Mouse (Mus musculus) neural tube, embryonic 11.5 days (tissue): ENCODE measurements around the gene Trp53bp2. TPM values are rescaled to one million over a fixed set of nuclear protein-coding genes. Genes with fewer than 3 reads are reported as not detected.

Experiments used
- ATAC-seq: fragments of 200-750 bp; cut with Nextera tagmentation; 2 replicates; pipeline ENCODE4 v1.8.0; 2017; ENCODE audit warnings: moderate number of reproducible peaks, mild to moderate bottlenecking, moderate TSS enrichment, moderate library complexity; ENCODE audit not compliant: insufficient read depth, low FRiP score, low TSS enrichment
- DNase-seq: peaks from one replicate; pipeline ENCODE4 v3.0.0-alpha.2; 2015; ENCODE audit warnings: low spot score
- H3K27ac ChIP-seq: fragments of 300-500 bp; sonication (generic); 2 replicates; pipeline ENCODE4 v1.5.1; 2014; ENCODE audit warnings: low read depth, mild to moderate bottlenecking, low read length
- H3K27me3 ChIP-seq: fragments of 300-500 bp; sonication (generic); 2 replicates; pipeline ENCODE4 v1.6.1; 2014; ENCODE audit warnings: mild to moderate bottlenecking, low read length, mixed read lengths; ENCODE audit not compliant: control insufficient read depth, insufficient read depth
- H3K36me3 ChIP-seq: fragments of 300-500 bp; sonication (generic); 2 replicates; pipeline ENCODE4 v1.6.1; 2014; ENCODE audit warnings: mild to moderate bottlenecking, low read length, moderate library complexity, mixed read lengths; ENCODE audit not compliant: control insufficient read depth, insufficient read depth
- H3K4me1 ChIP-seq: fragments of 300-500 bp; sonication (generic); 2 replicates; pipeline ENCODE4 v1.6.1; 2014; ENCODE audit warnings: low read length, mixed read lengths; ENCODE audit not compliant: control insufficient read depth, insufficient read depth
- H3K4me2 ChIP-seq: fragments of 300-500 bp; sonication (generic); 2 replicates; pipeline ENCODE4 v1.6.1; 2014; ENCODE audit warnings: low read depth, mild to moderate bottlenecking, moderate library complexity
- H3K4me3 ChIP-seq: fragments of 300-500 bp; sonication (generic); 2 replicates; pipeline ENCODE4 v1.5.1; 2014; ENCODE audit warnings: low read depth, low read length
- H3K9ac ChIP-seq: fragments of 300-500 bp; sonication (generic); 2 replicates; pipeline ENCODE4 v1.6.1; 2014; ENCODE audit warnings: mild to moderate bottlenecking, low read length
- H3K9me3 ChIP-seq: fragments of 300-500 bp; sonication (generic); 2 replicates; pipeline ENCODE4 v1.6.1; 2016; ENCODE audit warnings: low read length; ENCODE audit not compliant: control insufficient read depth
- WGBS: fragments of 180-500 bp; shearing (Covaris S2); extraction: QIAGEN DNeasy Blood & Tissue Kit; methylation state at CpG from one replicate; pipeline ENCODE4 v1.1.7; 2014; 5-methylcytosine and 5-hydroxymethylcytosine counted together
- polyA plus RNA-seq: library from polyadenylated mRNA; unstranded; fragments of >200 nt; fragmentation: Nextera tagmentation; extraction: Ambion mirVana; gene quantifications from 2 replicates; pipeline ENCODE4 v1.2.1, GENCODE M21; 2014

Gene Trp53bp2
- polyA plus RNA-seq, 1 experiment from 2014 or later = 40.1 TPM

DNA sequence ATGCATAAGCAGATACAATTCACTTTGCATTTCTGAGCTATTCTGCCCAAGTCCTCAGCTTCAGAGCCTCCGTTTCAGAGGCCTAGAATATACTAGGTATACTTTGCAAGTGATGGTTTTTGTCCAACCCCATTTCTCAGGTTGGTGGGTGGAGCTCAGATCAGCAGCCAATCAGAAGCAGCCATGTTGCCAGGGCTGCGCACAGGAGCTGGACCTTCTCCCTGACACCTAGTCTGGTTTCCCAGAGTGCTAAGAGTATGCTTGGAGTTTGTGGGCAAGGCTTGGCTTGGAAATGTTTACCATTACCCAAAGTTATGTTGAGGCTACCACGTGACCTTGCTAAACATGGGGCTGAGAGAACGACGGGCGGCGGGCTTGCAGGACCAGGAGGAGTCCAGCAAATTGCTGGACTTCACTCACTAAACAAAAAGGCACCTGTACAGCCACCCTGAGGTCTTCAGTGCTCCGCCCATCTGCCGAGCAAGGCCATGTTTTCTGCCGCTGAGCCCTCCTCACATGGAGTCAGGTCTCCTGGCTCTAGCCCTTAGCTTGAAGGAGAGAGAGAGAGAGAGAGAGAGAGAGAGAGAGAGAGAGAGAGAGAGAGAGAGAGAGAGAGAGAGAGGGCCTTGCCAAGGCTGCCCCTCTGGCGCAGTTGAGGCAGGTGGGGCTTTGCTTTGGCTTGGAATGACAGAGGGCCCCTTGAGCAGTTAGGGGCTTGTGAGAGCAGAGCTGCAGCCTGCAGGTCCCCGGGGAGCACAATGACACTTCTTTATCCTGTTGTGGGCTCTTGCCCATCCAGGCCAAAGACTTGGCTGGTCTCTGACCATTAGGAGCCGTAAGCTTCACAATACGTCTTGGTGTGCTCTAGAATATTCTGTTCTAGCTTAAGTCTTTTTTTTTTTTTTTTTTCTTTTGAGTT lies 74.3 kb downstream of the Trp53bp2 start:
- Histone ChIP-seq H3K4me1 (no peaks in the 10 kb centered on the region), H3K4me2 (no peak overlapping the region), H3K36me3 (peaks cover 8% of the 10 kb centered on the region), H3K4me3 (no peak overlapping the region), H3K27me3 (no peaks in the 10 kb centered on the region), H3K9ac (no peak overlapping the region), H3K27ac (no peak overlapping the region), H3K9me3 (no peaks in the 10 kb centered on the region)
- ATAC-seq = no peak
- no peak for DNase-seq
- WGBS = 91% methylated on average over 14 of the region's 14 CpGs

DNA sequence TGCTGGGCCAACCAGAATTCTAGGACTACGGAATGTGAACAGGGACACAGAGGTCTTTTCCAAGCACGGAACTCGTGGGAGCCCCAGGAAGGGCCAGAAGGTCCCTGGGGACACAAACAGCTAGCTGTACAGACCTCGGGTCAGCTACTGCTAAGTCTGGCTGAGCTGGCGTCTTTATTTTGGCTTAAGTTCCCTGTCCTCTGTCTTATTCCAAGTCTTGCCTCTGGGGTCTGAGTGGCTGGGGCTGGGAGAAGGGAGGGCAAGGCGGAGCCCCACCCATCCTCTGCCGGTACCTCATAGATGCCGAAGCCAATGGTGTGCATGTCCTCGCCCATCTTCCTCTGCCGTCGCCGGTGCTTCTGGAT lies 74.9 kb downstream of the Trp53bp2 start:
- WGBS = 92% methylated on average over 12 of the region's 12 CpGs
- Histone ChIP-seq H3K27ac (no peak overlapping the region), H3K36me3 (peaks cover 11% of the 10 kb centered on the region)

DNA sequence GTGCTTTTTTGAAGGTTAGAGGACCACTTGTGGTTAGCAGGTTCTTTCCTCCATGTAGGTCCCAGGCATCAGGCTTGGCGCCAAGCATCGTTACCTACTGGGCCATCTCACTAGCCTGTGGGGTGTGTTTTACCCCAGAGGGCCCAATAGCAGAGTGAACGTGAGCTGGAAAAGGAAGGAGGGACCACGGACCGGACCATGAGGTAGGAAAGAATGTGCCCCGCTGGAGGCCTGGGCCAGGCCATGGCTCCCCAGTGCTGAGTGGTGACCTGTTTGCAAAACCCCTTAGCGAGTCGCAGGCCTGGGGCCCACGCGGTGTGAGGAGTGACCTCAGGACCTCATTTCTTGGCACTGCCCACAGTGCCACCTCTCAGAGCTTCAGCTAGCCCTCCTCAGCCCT lies 79.5 kb downstream of the Trp53bp2 start:
- ATAC-seq = no peak
- Histone ChIP-seq H3K27ac (no peak overlapping the region), H3K4me2 (no peak overlapping the region), H3K27me3 (no peaks in the 10 kb centered on the region), H3K9ac (no peak overlapping the region), H3K4me3 (no peak overlapping the region), H3K36me3 (peaks cover 8% of the 10 kb centered on the region), H3K9me3 (no peaks in the 10 kb centered on the region), H3K4me1 (no peaks in the 10 kb centered on the region)
- DNase-seq = no peak
- 93% methylated on average over 10 of the region's 10 CpGs for WGBS

More for the DNA sequence above, 74.9 kb downstream of the Trp53bp2 start:
- Histone ChIP-seq H3K4me3 (no peak overlapping the region), H3K9me3 (no peaks in the 10 kb centered on the region), H3K27me3 (no peaks in the 10 kb centered on the region), H3K4me2 (no peak overlapping the region), H3K4me1 (no peaks in the 10 kb centered on the region), H3K9ac (no peak overlapping the region)
- ATAC-seq = no peak
- no peak for DNase-seq

DNA sequence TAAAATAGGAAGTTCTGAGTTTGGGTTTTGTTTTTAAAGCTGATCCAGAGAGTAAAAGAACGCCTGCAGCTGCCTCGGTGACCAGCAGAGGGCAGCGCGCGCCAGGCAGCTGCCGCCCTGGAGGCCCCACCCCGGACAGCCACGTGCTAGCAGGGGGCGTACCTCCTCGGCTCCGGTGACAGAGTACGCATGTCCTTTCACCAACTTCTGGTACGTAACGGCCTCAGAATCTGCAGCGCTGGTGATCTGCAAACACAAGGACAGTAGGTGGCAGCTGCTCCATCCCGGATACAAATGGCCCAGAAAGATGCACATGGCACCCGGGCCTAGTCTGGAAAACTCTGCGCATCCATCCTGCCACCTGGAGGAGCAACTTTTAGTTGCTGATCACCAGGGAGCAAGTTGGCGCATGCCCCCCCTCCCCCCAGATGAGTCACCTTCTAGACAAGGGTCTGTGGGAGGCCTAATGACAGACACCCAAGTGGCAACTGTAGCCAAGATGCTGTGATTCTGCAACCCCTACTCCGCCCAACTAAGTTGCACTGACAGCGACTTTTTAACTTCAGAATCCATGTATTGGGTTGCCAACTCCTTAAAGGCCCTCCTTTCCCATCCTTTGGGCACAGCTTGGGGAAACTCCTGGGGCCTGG lies 81.0 kb downstream of the Trp53bp2 start:
- ATAC-seq (peak; percentile 91), DNase-seq (peak; percentile 90)
- no peaks in the 10 kb centered on the region for H3K27me3 ChIP-seq
- no peak overlapping the region for H3K27ac ChIP-seq
- 13% methylated on average over 21 of the region's 21 CpGs for WGBS
- 0 out of 2 replicates have a peak overlapping the region, but pooled peaks have one; percentile 9 for H3K4me3 ChIP-seq
- H3K36me3 ChIP-seq = peaks cover 8% of the 10 kb centered on the region
- no peaks in the 10 kb centered on the region for H3K9me3 ChIP-seq
- H3K4me1 ChIP-seq = 0 out of 2 replicates have a peak, but pooled peaks cover 3% of the 10 kb centered on the region
- H3K9ac ChIP-seq = no peak overlapping the region
- H3K4me2 ChIP-seq = peak overlapping the region; percentile 36

DNA sequence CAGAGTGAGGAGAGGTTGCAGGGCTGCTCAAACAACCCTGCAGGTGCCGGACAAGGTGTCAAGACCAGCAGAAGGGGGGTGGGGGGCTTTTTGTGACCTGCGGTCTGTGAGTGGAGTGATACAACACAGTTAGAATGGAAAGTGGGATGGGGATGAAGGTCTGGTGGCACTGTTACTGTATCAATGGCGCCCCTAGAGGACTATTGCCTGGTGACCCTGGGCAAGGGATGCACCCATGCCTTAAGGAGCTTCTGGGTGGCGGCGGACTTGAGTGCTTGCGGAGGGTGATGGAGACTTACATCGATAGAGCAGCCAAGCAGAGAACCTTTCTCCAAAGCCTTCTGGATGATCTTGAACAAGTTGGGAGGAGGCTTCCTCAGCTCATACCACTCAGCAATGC lies 81.6 kb downstream of the Trp53bp2 start:
- Histone ChIP-seq H3K4me1 (0 out of 2 replicates have a peak, but pooled peaks cover 4% of the 10 kb centered on the region), H3K4me3 (no peak overlapping the region), H3K27ac (no peak overlapping the region), H3K4me2 (no peak overlapping the region), H3K27me3 (no peaks in the 10 kb centered on the region), H3K36me3 (peaks cover 8% of the 10 kb centered on the region), H3K9ac (no peak overlapping the region), H3K9me3 (no peaks in the 10 kb centered on the region)
- WGBS = 81% methylated on average over 7 of the region's 7 CpGs
- ATAC-seq = no peak
- DNase-seq = no peak

DNA sequence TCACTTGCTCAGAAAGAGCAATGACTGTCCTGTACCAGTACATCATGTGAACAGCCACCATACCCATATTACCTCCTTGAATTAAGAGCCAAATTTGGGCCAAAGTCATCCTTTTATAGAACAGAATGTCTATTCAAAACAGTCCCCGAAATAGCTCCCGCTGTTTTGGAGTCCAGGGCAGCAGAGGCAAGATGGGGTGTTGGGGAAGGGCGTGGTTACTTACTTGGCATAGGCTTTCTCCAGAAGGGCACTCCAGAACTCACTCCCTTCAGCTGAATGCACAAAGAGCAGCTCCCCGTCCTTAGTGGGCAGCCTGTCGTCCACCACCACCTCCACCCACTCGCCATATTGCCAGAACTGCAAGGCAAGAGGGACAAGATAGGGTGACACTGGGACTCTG lies 82.9 kb downstream of the Trp53bp2 start:
- WGBS = 92% methylated on average over 6 of the region's 6 CpGs
- no peak for DNase-seq
- no peak for ATAC-seq
- Histone ChIP-seq H3K9me3 (no peaks in the 10 kb centered on the region), H3K4me1 (0 out of 2 replicates have a peak, but pooled peaks cover 4% of the 10 kb centered on the region), H3K36me3 (peaks cover 5% of the 10 kb centered on the region), H3K9ac (no peak overlapping the region), H3K27me3 (no peaks in the 10 kb centered on the region), H3K4me3 (no peak overlapping the region), H3K27ac (no peak overlapping the region), H3K4me2 (no peak overlapping the region)

DNA sequence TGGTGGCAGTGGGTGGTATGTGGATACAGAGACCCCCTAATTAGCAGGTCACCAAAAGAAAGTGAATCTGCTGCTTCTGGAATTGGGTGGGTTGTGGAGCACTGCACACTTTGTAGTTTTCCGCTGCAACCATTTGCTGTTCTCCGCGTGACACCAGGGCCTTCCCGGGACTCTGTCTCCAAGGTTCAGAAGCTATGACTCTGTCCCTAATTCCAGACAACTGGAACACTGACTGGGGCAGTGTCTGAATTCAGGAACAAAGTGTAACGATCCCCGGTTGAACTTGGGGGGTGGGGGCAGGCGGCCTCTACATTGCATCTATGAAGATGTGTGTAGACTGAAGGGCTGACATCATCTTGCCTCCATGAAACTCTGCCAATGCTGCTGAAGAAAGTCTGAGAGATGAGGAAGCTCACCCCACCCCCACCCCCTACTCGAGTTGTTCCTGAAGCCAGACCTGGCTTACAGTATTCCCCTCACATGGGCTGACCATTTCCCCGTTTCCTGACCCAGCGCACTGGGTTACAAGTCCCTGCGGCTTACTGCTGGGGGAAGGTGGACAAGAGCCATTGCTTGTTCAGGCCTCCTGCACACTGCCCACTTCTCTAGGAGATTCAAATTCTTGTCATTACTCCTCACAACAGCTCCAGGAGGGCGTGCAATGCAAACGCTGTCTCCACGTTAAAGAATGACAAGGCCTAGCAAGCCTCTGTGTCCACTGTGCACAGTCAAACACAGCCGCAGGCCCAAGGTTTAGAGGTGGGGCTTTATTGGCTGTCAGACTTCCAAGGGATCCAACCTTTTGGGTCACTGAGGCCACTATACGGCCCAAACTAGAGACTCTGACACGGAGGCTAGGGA lies 85.5 kb downstream of the Trp53bp2 start:
- Histone ChIP-seq H3K27me3 (no peaks in the 10 kb centered on the region), H3K4me1 (0 out of 2 replicates have a peak, but pooled peaks cover 4% of the 10 kb centered on the region), H3K27ac (no peak overlapping the region), H3K36me3 (no peaks in the 10 kb centered on the region), H3K4me2 (no peak overlapping the region), H3K9me3 (no peaks in the 10 kb centered on the region), H3K9ac (no peak overlapping the region), H3K4me3 (no peak overlapping the region)
- no peak for ATAC-seq
- no peak for DNase-seq
- 68% methylated on average over 17 of the region's 17 CpGs for WGBS

DNA sequence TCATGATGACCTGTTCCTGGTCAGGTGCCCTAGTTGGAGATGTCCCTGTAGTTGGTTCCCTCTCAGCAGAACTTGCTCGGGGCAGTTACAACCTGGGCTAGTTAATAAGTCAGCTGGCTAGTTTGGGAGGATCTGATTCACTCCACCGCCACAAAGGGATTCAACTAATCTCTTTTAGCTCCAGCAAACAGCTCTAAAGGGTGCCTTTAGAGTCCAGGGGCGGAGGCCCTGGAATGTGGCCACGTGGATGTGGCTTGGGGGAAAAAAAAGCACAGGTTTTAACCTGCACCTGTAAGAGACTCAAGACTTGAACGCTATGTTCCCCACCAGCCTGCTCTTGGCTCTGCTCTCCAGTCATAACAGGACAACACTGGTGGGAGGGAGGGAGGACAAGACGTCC lies 87.7 kb downstream of the Trp53bp2 start:
- Histone ChIP-seq H3K27ac (no peak overlapping the region), H3K27me3 (no peaks in the 10 kb centered on the region), H3K9ac (no peak overlapping the region), H3K4me3 (no peak overlapping the region), H3K4me1 (0 out of 2 replicates have a peak, but pooled peaks cover 4% of the 10 kb centered on the region), H3K36me3 (no peaks in the 10 kb centered on the region), H3K4me2 (no peak overlapping the region), H3K9me3 (no peaks in the 10 kb centered on the region)
- 77% methylated on average over 6 of the region's 6 CpGs for WGBS
- DNase-seq (no peak), ATAC-seq (no peak)
